Mouse (Mus musculus): ENCODE measurements at regions not wholly inside any gene's neighbourhood (a gene's known extent, or its start where the extent isn't known, plus 50 kb on each side); places are given as distances from the start of the nearest gene placed in this dataset.

GRCm38 (mm10) chr8:87286059-87286458 is 186.3 kb downstream of the Cbln1 start:
- TF ChIP-seq CTCF (IDR thresholded peaks at IDR 0.05; ENCODE audit: control insufficient read depth, insufficient read depth, insufficient replicate concordance, low read depth, low read length) (no peak), POLR2A (IDR thresholded peaks at IDR 0.05; ENCODE audit: control insufficient read depth, low read depth, low read length) (no peak)
